Mouse (Mus musculus): Measurements from ENCODE around the gene Cdk5rap3. TPM values are rescaled to one million over a fixed set of nuclear protein-coding genes. Genes with fewer than 3 reads are reported as not detected.

The Cdk5rap3 gene
- polyA plus RNA-seq, 1 experiment from 2014 or later: 81.2 TPM

DNA sequence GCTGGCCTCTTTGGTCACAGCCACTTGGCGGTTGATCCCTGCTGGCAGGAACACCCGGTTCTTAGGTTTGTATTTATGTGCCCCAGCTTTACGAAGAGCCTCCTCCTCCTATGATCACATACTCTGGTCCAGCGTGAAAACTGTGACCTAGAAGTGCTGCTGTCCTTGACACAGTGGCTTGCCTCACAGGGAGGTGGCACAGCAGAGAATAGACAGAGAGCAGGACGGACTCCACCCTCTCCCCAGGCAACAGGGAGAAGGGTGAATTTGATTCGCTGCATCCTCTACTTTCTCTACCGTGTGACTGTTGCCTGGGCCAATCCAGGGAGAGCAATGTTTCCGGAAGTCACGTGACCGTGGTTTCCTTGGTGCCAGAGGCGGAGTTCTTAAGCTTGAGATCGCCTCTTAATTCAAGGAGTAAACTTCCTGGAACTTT, 18.6 kb upstream of the Cdk5rap3 start:
- WGBS: 21% methylated on average over 12 of the region's 12 CpGs
- Histone ChIP-seq H3K9ac (ENCODE audit: low read depth, low read length) (no peak overlapping the region), H3K27me3 (replicated peaks; ENCODE audit: control insufficient read depth, insufficient read depth, low read length) (no peaks in the 10 kb centered on the region), H3K27ac (ENCODE audit: low read depth, low read length) (no peak overlapping the region), H3K4me3 (ENCODE audit: low read length) (no peak overlapping the region), H3K4me1 (ENCODE audit: control insufficient read depth, insufficient read depth, low read depth, low read length) (no peaks in the 10 kb centered on the region), H3K4me2 (ENCODE audit: low read length) (peak overlapping the region; percentile 35), H3K9me3 (ENCODE audit: control insufficient read depth, low read length) (no peaks in the 10 kb centered on the region), H3K36me3 (ENCODE audit: control insufficient read depth, insufficient read depth, low read length) (no peaks in the 10 kb centered on the region)
- ATAC-seq: peak; percentile 91

DNA sequence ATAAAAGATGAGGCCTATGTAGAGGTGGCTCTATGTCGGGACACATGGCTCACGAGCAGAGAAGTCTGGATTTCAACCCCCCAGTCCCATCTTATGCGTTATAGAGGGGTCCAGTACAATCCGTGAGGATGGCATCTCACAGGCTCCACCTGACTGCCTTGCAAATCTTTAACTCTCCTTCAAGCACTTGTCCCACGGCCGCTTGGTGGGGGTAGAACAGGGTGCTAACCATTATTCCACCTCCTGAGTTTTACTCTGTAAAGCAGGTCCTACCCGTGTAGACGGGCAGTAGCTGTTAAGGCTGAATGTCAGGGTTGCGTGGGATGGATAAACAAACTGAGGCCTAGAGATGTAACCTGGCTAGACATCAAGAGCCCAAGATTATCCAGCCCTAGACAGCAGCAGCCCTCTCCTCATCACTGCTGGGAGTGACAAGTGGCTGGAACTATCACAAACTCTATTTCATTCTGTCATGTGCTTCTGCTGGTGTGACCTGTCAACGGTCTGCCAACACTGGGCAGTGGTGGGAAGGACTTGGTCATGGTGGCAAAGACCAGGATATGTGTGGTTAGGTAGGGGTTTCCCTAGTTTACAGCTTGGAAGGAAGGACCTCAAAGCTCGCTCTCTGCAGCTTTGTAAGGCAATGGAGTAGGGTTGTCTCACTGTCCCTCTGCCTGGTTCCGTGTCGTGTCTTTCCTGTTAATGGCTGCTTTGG, 17.4 kb upstream of the Cdk5rap3 start:
- WGBS: 91% methylated on average over 13 of the region's 13 CpGs
- H3K27me3 ChIP-seq (replicated peaks; ENCODE audit: control insufficient read depth, insufficient read depth, low read length): peaks cover 4% of the 10 kb centered on the region; the same call in 1 of the 2 replicates
- no peaks in the 10 kb centered on the region for H3K9me3 ChIP-seq (ENCODE audit: control insufficient read depth, low read length)
- H3K4me1 ChIP-seq (ENCODE audit: control insufficient read depth, insufficient read depth, low read depth, low read length): 0 out of 2 replicates have a peak, but pooled peaks cover 2% of the 10 kb centered on the region
- H3K36me3 ChIP-seq (ENCODE audit: control insufficient read depth, insufficient read depth, low read length): no peaks in the 10 kb centered on the region
- no peak overlapping the region for H3K4me2 ChIP-seq (ENCODE audit: low read length)
- no peak overlapping the region for H3K4me3 ChIP-seq (ENCODE audit: low read length)
- H3K27ac ChIP-seq (ENCODE audit: low read depth, low read length): no peak overlapping the region
- no peak for ATAC-seq
- no peak overlapping the region for H3K9ac ChIP-seq (ENCODE audit: low read depth, low read length)

DNA sequence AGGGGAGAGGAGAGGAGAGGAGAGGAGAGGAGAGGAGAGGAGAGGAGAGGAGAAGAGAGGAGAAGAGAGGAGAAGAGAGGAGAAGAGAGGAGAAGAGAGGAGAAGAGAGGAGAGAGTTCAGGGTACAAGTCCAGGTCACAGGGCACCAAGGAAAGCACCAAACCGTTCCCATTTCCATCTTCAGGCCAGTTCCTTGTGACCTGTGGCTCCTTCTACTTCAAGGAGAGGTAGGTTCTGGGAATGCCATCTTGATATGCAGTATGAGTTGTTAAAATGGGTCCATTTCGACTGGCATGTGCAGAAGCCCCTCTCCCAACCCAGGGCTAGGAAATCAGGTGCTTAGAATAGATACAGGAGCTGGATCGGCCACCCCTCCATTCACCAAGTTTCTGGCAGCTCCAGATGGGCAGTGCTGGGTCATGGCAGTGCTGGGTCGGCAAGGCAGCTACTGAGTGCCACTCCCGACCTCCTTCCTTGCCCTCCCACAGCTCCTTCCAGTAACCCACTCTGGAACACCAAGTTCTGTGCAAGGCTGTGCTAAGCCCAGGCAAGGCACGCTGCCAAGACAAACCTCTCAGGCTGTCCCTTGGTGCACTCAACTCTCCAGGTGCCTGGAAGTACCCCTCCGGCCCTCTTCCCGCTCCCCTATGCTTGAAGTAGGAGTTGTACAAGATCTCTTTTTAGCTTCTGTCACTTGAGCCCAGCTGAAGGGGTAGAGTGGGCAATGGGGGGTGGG, 15.2 kb upstream of the Cdk5rap3 start:
- no peak overlapping the region for H3K4me3 ChIP-seq (ENCODE audit: low read length)
- 0 out of 2 replicates have a peak, but pooled peaks cover 2% of the 10 kb centered on the region for H3K4me1 ChIP-seq (ENCODE audit: control insufficient read depth, insufficient read depth, low read depth, low read length)
- WGBS: 73% methylated on average over 8 of the region's 8 CpGs
- H3K9me3 ChIP-seq (ENCODE audit: control insufficient read depth, low read length): no peaks in the 10 kb centered on the region
- no peak overlapping the region for H3K27ac ChIP-seq (ENCODE audit: low read depth, low read length)
- no peak for ATAC-seq
- no peaks in the 10 kb centered on the region for H3K36me3 ChIP-seq (ENCODE audit: control insufficient read depth, insufficient read depth, low read length)
- peaks cover 4% of the 10 kb centered on the region; the same call in 1 of the 2 replicates for H3K27me3 ChIP-seq (replicated peaks; ENCODE audit: control insufficient read depth, insufficient read depth, low read length)
- H3K9ac ChIP-seq (ENCODE audit: low read depth, low read length): no peak overlapping the region
- H3K4me2 ChIP-seq (ENCODE audit: low read length): no peak overlapping the region

DNA sequence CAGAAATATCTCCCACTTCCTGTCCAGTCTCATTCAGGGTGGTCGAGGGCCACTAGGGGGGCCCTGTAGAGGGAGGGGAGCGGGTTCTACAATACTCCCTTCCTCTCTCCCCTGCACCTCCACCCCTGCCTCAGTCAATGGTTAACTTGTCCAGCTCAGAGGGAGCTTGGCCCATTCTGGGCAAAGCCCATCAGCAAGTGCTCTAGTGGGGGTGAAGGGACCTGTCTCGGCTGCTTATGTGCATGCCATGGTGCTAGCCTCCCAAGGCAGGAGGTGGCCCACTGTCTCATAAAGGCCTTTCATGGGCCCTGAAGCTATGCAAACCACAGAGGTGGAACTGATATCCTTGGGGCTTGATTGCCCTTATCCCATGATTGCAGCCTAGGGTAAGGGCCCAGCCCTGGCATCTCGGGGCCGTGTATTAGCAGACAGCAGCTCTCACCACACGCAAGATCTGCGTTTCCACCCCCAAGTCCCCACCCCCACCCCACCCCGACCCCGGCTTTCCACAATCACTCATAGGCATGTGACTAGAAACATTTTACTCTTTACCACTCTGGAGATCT, 13.6 kb upstream of the Cdk5rap3 start:
- Histone ChIP-seq H3K9ac (ENCODE audit: low read depth, low read length) (no peak overlapping the region), H3K27me3 (replicated peaks; ENCODE audit: control insufficient read depth, insufficient read depth, low read length) (peaks cover 4% of the 10 kb centered on the region; the same call in 1 of the 2 replicates), H3K9me3 (ENCODE audit: control insufficient read depth, low read length) (no peaks in the 10 kb centered on the region), H3K4me3 (ENCODE audit: low read length) (no peak overlapping the region), H3K4me2 (ENCODE audit: low read length) (no peak overlapping the region), H3K4me1 (ENCODE audit: control insufficient read depth, insufficient read depth, low read depth, low read length) (0 out of 2 replicates have a peak, but pooled peaks cover 2% of the 10 kb centered on the region), H3K36me3 (ENCODE audit: control insufficient read depth, insufficient read depth, low read length) (no peaks in the 10 kb centered on the region), H3K27ac (ENCODE audit: low read depth, low read length) (no peak overlapping the region)
- ATAC-seq: no peak
- WGBS: 70% methylated on average over 9 of the region's 9 CpGs

DNA sequence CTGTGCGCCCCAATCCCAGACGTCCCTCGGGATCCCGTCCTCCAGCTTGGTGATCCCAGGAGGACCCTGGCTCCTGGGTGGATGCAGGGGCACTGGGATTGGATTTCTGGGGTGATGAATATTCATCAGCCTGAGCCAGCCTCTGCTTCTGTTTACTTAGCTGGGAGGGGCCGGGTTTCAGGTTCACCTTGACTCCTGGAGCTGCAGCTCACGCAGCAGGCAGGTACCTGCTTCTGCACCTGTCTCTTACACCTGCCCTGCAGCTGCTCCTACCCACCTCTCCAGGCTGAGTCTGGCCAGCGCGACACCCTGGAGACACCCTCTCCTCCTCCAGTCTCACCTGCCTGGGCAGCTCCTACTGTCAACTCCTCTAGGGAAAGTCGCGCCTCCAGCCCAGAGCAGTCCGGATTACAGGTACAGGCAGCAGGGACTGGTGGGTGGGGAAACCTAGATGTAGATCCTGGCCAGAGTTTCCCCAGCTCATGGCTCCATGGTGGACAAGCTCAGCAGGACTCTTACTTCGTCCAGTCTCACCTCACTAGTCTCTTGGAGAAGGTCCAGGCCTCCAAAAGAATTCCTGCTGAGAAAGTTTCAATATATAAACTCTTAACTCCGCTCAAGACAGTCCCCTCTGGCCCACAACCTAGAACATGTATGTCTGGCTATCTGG, 12.9 kb upstream of the Cdk5rap3 start:
- Histone ChIP-seq H3K4me2 (ENCODE audit: low read length) (no peak overlapping the region), H3K9me3 (ENCODE audit: control insufficient read depth, low read length) (no peaks in the 10 kb centered on the region), H3K4me1 (ENCODE audit: control insufficient read depth, insufficient read depth, low read depth, low read length) (0 out of 2 replicates have a peak, but pooled peaks cover 2% of the 10 kb centered on the region), H3K4me3 (ENCODE audit: low read length) (no peak overlapping the region), H3K27ac (ENCODE audit: low read depth, low read length) (no peak overlapping the region), H3K36me3 (ENCODE audit: control insufficient read depth, insufficient read depth, low read length) (no peaks in the 10 kb centered on the region), H3K9ac (ENCODE audit: low read depth, low read length) (no peak overlapping the region), H3K27me3 (replicated peaks; ENCODE audit: control insufficient read depth, insufficient read depth, low read length) (peaks cover 4% of the 10 kb centered on the region; the same call in 1 of the 2 replicates)
- 18% methylated on average over 13 of the region's 13 CpGs for WGBS
- no peak for ATAC-seq

DNA sequence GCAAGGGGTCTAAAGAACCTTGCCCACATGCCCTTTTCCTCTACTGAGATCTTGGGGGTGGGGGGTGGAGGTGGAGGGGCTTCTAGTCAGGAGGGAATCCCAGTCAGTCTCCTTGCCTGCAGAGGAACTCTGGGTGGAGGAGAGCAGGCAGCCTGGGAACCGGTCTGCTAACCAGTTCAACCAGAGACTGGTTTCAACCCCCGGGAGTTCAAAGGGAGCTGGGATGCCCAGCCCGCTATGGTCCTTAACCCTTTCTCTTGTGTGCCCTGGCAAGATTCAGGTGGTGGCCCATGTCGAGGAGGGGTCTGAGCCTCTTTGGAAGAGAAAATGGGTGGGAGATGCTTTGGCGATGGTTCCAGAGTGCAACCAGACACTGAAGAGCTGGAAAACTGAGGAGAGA, 12.4 kb upstream of the Cdk5rap3 start:
- WGBS: 2% methylated on average over 5 of the region's 5 CpGs
- H3K27me3 ChIP-seq (replicated peaks; ENCODE audit: control insufficient read depth, insufficient read depth, low read length): peaks cover 4% of the 10 kb centered on the region; the same call in 1 of the 2 replicates
- 0 out of 2 replicates have a peak, but pooled peaks cover 2% of the 10 kb centered on the region for H3K4me1 ChIP-seq (ENCODE audit: control insufficient read depth, insufficient read depth, low read depth, low read length)
- H3K4me3 ChIP-seq (ENCODE audit: low read length): no peak overlapping the region
- ATAC-seq: no peak
- no peak overlapping the region for H3K27ac ChIP-seq (ENCODE audit: low read depth, low read length)
- no peak overlapping the region for H3K4me2 ChIP-seq (ENCODE audit: low read length)
- H3K9me3 ChIP-seq (ENCODE audit: control insufficient read depth, low read length): no peaks in the 10 kb centered on the region
- no peak overlapping the region for H3K9ac ChIP-seq (ENCODE audit: low read depth, low read length)
- no peaks in the 10 kb centered on the region for H3K36me3 ChIP-seq (ENCODE audit: control insufficient read depth, insufficient read depth, low read length)

DNA sequence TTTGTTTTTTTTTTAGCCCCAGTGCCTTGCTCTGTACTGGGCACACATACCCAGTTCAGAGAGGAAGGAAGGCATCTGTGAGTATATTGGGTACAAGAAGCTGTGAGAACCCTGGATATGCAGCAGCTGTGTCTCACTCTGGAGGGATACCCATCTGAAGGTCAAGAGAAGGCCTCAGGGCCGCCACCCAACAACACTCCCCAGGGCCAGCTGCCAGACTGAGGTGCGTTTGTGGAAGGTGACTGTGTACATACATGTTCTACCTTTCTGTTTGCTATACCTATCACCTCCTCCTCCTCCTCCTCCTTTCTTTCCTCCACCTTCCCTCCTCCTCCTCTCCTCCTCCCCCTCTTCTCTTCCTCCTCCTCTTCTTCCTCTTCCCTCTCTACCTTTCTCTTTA, 11.8 kb upstream of the Cdk5rap3 start, which contains the start of gene Prr15l:
Prr15l (plus strand) TSS at position 17 of the 400 bp plus-strand sequence.
- no peaks in the 10 kb centered on the region for H3K9me3 ChIP-seq (ENCODE audit: control insufficient read depth, low read length)
- H3K4me2 ChIP-seq (ENCODE audit: low read length): no peak within 1 kb of the TSS
- H3K27ac ChIP-seq (ENCODE audit: low read depth, low read length): no peak within 1 kb of the TSS
- H3K27me3 ChIP-seq (replicated peaks; ENCODE audit: control insufficient read depth, insufficient read depth, low read length): peaks cover 4% of the 10 kb centered on the region; the same call in 1 of the 2 replicates
- H3K4me1 ChIP-seq (ENCODE audit: control insufficient read depth, insufficient read depth, low read depth, low read length): 0 out of 2 replicates have a peak, but pooled peaks cover 2% of the 10 kb centered on the region
- no peaks in the 10 kb centered on the region for H3K36me3 ChIP-seq (ENCODE audit: control insufficient read depth, insufficient read depth, low read length)
- H3K4me3 ChIP-seq (ENCODE audit: low read length): no peak within 1 kb of the TSS
- no peak for ATAC-seq
- 69% methylated on average over 2 of the region's 2 CpGs for WGBS
- H3K9ac ChIP-seq (ENCODE audit: low read depth, low read length): no peak within 1 kb of the TSS

DNA sequence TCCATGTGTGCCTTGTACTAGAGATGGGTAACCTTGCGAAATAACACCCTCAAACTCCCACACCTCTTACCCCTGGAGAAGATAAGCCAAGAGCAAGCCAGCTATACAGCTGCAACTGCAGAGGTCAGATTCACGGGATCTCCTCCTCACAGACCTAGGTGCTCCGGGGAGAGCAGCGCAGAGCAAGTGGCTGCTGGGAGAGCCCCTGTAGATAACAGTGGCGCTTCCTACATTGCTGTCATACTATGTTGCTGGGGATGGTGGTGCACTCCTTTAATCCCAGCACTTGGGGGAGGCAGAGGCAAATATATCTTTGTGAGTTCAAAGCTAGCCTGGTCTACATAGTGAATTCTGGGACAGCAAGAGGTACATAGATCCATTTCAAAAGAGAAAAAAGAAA, 10.3 kb upstream of the Cdk5rap3 start:
- H3K9ac ChIP-seq (ENCODE audit: low read depth, low read length): no peak overlapping the region
- WGBS: 90% methylated on average over 5 of the region's 5 CpGs
- no peak overlapping the region for H3K4me3 ChIP-seq (ENCODE audit: low read length)
- no peak for ATAC-seq
- no peak overlapping the region for H3K4me2 ChIP-seq (ENCODE audit: low read length)
- peaks cover 4% of the 10 kb centered on the region; the same call in 1 of the 2 replicates for H3K27me3 ChIP-seq (replicated peaks; ENCODE audit: control insufficient read depth, insufficient read depth, low read length)
- H3K27ac ChIP-seq (ENCODE audit: low read depth, low read length): no peak overlapping the region
- 0 out of 2 replicates have a peak, but pooled peaks cover 2% of the 10 kb centered on the region for H3K4me1 ChIP-seq (ENCODE audit: control insufficient read depth, insufficient read depth, low read depth, low read length)
- no peaks in the 10 kb centered on the region for H3K36me3 ChIP-seq (ENCODE audit: control insufficient read depth, insufficient read depth, low read length)
- H3K9me3 ChIP-seq (ENCODE audit: control insufficient read depth, low read length): no peaks in the 10 kb centered on the region
